Mouse (Mus musculus) kidney, postnatal 10 days (tissue): ENCODE data around the gene Prkca.

Source experiments
- DNase-seq: peaks from one replicate; pipeline ENCODE4 v3.0.0; 2021; ENCODE audit warnings: mixed read lengths

Gene Prkca

GRCm38 (mm10) chr11:108199429-108199985, 144.2 kb downstream of the Prkca start:
- no peak for DNase-seq

- DNase-seq, result no peak
Observed at GRCm38 (mm10) chr11:108198592-108198991, 145.1 kb downstream of the Prkca start.

GRCm38 (mm10) chr11:108197427-108198218, 146.1 kb downstream of the Prkca start:
- DNase-seq, result peak; percentile 49

DNA sequence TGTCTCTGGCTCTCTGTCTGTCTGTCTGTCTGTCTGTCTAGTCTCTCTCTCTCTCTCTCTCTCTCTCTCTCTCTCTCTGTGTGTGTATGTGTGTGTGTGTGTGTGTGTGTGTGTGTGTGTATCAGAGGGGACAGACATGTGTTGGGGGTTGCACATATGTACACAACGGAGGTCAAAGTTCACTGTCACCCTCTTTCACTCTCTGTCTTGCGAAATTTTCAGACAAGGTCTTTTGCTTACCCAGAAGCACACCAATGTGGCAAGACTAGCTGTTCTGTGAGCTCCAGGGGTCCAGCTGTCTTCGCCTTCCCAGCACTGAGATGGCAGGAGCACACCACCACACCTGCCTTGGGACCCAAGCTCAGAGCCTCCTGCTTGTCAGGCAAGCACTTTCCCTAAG, 146.9 kb downstream of the Prkca start:
- no peak for DNase-seq

GRCm38 (mm10) chr11:108190298-108190697, 153.4 kb downstream of the Prkca start:
- DNase-seq, result no peak

- DNase-seq, result no peak
Observed at GRCm38 (mm10) chr11:108189362-108189761, 154.4 kb downstream of the Prkca start.

DNA sequence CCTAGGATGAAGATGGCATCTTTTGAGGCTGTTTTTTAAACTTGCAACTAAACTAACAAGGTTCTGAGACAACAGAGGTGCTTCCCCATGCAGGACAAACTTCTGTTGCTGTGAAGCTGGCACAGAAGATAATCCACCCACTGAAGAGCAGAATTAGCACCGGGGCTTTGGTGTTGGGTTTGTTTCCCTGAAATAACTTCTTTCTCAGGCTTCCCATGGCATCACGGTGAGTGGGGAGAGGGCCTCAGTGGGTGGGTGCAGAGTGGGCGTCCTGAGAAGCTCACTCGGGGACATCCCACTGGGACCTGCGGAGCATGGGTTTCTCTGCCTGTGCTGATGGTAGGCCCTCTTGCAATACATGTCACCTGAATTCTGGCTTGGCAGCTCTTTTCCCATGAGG, 161.3 kb downstream of the Prkca start:
- DNase-seq, result no peak

DNA sequence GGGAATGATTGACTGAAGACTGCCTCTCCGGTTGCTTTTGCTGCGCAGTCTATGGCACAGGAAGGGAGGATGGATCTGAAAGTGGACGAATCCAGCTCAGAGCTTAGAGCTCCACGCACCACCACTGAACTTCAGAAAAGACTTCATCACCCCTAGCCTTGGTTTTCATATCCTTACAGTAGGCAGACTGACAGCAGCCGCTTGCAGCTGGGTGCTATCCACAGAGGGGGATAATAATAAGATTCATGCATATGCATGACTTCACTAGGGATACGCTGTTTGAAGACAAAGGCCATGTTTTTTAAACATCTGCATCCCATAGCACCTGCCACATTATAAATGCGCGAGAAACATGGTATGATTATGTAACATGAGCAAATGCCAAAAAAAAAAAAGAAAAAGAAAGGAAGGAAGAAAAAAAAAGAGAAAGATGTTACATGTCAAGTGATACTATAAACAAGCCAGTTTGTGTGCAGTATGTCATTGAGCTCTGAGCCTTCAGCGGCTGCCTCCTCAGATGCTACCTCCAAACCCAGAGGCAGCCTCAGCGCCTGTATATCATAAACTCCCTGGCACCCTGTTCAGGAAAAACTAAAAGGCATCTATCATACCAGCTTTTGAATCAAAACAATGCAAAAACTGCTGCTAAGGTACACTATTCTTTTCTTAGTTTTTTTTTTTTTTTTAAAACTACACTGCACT, 162.6 kb downstream of the Prkca start:
- no peak for DNase-seq

DNA sequence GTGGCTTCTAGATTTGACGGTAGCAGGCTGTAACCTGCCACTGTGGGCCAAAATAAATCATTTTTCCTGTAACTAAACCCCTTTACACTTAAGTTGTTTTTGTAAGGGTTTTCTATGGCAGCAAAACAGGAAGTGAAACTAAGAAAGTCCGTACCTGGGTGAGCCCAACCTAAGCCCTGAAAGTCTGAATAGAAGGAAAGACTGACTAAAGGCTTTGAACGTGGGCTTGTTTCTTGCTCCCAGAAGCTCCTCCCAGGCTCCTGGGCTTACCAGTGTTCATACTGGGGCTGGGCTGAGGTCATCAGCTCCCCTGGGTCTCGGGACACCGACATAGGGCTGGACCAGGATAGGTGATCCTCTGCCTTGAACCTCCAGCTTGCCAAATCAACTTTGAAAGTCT, 164.9 kb downstream of the Prkca start:
- no peak for DNase-seq

DNA sequence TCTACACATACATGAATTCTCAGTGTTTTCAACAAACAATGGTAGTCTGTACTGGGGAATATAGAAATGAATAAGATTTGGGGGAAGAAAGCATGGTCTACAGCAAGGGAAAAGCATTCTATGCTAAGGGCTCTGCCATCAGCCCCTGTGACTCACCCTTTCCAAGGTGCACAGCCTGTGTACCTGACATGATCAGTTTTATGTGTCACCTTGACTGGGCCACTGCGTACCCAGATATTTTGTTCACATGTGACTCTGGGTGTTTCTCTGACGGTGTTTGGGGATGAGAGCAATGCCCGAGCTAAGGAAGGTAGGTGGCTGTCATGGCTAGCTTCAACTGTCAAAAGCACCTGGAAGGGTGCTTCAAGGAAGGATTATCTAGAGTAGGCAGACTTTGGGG, 165.5 kb downstream of the Prkca start:
- no peak for DNase-seq

DNA sequence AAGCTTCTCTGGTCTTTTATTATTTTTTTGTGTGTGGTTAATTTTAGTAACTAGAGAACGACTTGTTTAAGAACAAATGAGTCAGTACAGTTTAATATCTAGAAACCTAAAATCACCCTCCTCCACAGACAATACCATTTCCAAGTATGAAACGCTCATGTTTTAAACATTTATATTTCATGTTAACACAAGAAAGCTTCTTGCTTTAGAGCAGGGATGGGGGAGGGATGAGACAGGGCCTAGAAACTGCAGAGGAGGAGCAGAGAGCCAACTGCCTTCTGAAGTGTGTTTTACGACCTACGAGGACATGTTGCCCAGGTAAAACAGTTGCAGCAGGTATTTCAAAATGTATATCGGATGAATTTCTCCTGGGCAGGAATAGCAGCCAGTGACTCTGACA, 167.0 kb downstream of the Prkca start:
- no peak for DNase-seq

DNA sequence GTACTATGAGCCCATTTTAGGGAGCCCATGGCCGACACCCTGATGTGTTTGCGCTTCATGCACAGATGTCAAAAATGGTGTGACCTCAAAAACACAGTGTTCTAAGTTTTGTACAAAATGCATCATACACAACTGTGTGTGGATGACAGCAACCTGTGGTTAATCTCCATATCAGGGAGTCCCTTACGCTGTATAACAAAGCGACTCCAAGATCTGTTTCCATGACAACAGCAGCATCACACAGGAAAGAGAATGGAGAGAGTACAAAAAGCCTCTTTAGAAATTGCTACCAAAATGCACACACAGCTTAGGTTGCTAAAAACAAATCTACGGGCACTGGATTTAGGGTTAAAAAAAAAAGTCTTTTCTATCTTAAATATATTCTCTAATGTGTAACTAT, 171.8 kb downstream of the Prkca start:
- no peak for DNase-seq

- no peak for DNase-seq
Observed at GRCm38 (mm10) chr11:108171260-108171659, 172.5 kb downstream of the Prkca start.

- DNase-seq, result no peak
Observed at GRCm38 (mm10) chr11:108170107-108170506, 173.6 kb downstream of the Prkca start.

DNA sequence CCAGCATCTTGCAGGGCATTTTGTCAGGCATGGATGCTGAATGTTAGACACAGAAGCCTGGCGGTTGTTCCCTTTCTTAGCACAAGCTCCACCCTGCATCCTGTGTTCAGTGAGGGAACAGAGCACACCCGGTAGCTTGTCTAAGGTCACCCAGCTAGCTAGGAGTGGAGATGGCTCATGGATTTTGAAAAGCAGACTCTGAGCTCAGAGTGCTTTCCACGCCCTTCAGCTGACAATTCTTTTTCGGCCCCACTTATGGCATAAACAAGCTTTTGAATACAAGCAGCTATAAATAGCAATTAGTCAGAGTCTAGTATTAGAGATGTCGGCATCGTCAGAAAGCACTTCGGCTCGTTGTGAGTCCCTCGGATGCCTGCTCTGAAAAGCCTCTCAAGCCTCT, 178.0 kb downstream of the Prkca start:
- no peak for DNase-seq

GRCm38 (mm10) chr11:108162639-108163038, 181.1 kb downstream of the Prkca start:
- DNase-seq, result no peak

- DNase-seq, result no peak
Observed at GRCm38 (mm10) chr11:108162110-108162509, 181.6 kb downstream of the Prkca start.

DNA sequence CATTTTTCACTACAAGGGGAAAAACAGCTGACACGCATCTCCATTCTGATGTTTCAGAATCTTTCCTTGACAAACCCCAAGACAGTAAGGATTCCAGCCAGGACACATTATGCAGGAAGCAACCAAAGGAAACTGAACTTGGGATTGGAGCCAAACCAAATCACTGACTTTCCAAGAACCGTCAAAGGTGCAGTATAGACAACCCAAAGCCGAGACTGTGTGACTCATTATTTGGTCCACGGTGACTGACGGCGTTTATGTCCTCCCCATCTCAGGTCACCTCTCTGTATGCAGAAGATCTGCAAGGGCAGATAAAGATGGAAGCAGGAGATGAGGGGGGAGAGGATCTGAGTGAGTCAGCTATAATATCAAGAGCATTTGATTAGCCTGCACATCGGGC, 183.7 kb downstream of the Prkca start:
- DNase-seq, result no peak

GRCm38 (mm10) chr11:108158046-108158445, 185.7 kb downstream of the Prkca start:
- DNase-seq, result no peak

DNA sequence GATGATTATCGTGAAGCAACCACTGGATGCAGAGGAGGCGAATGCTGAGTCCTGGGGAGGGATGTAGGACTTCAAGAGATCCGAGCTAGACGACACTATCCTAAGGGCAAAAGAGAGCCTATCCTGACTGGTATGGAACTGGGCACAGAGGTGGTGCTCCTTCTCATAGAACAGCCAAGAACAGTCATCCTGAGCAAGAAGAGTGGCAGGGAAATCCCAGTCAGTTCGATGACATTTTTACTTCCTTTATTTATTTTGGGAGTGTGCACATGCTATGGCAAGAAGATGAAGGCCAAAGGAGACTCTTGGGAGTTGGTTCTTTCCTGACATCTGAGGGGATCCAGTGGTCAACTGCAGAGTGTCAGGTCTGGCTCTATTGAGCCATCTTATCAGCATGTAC, 186.7 kb downstream of the Prkca start:
- no peak for DNase-seq

GRCm38 (mm10) chr11:108156107-108156506, 187.6 kb downstream of the Prkca start:
- no peak for DNase-seq

GRCm38 (mm10) chr11:108155088-108155580, 188.6 kb downstream of the Prkca start:
- no peak for DNase-seq

DNA sequence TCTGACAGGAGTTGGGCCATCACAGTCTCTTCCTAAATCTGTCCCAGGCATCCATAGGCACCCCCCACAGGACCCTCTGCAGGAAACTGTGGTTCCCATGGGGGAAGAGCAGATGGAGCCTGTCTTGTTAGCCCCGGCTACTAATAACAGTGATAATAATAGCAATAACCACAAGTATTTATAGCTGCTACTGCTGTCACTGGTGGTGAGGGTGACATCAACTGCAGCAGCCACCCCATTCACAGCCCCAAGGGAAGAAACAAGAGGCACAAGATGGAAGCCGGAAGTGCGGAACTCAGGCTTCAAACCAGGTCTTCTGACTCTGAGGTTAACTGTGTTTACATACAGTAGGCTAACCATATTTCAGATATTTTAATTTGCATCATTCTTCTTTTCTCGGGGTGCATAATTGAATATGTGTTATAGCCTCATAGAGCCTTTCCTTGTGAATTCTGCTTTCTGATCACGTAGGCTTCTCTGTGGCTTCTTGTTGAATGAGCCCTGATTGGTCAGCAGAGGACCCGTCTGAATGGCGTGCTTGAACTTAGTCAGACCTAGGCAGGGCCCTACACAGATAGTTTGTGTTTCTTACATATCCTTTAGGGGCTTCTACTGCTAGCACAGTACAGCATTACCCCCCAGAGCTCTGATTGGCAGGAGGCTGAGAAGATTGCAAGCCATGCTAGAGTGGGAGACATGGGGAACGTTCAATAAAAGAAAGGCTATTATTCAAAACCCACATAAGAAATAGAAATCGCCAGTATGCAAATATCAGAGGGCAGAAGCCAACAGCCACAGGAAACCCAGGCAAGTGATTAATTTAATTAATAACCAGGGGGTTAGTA, 189.5 kb downstream of the Prkca start:
- DNase-seq, result peak; percentile 28
